Mouse (Mus musculus) liver, postnatal 0 days (tissue): ENCODE data around the gene BC016579. TPM values are rescaled to one million over a fixed set of nuclear protein-coding genes. Genes with fewer than 3 reads are reported as not detected.

Experiments
- ATAC-seq: fragments of 200-750 bp; cut with Nextera tagmentation; 2 replicates; pipeline ENCODE4 v1.8.0; 2017; ENCODE audit warnings: mild to moderate bottlenecking, moderate library complexity
- DNase-seq: peaks from one replicate; pipeline ENCODE4 v3.0.0-alpha.2; 2016
- H3K27ac ChIP-seq: fragments of 300-500 bp; sonication (generic); 2 replicates; pipeline ENCODE4 v1.5.1; 2014; ENCODE audit warnings: antibody characterized with exemption, moderate library complexity, mild to moderate bottlenecking, low read depth
- H3K27me3 ChIP-seq: fragments of 300-500 bp; sonication (generic); 2 replicates; pipeline ENCODE4 v1.6.1; 2014; ENCODE audit warnings: low read length, control low read depth, mixed read lengths; ENCODE audit not compliant: insufficient read depth
- H3K36me3 ChIP-seq: fragments of 300-500 bp; sonication (generic); replicated peaks from 2 replicates; pipeline ENCODE4 v1.6.1; 2014; ENCODE audit warnings: mild to moderate bottlenecking, control low read depth, low read length, moderate library complexity, mixed read lengths; ENCODE audit not compliant: insufficient read depth
- H3K4me1 ChIP-seq: fragments of 300-500 bp; sonication (generic); 2 replicates; pipeline ENCODE4 v1.6.1; 2014; ENCODE audit warnings: antibody characterized with exemption, mild to moderate bottlenecking, control low read depth; ENCODE audit not compliant: insufficient read depth
- H3K4me2 ChIP-seq: fragments of 300-500 bp; sonication (generic); 2 replicates; pipeline ENCODE4 v1.6.1; 2014; ENCODE audit warnings: low read depth, mild to moderate bottlenecking, low read length, moderate library complexity, mixed read lengths
- H3K4me3 ChIP-seq: fragments of 300-500 bp; sonication (generic); 2 replicates; pipeline ENCODE4 v1.5.1; 2014; ENCODE audit warnings: low read depth, low read length
- H3K9ac ChIP-seq: fragments of 300-500 bp; sonication (generic); replicated peaks from 2 replicates; pipeline ENCODE4 v1.6.1; 2014; ENCODE audit warnings: mild to moderate bottlenecking, moderate library complexity
- H3K9me3 ChIP-seq: fragments of 300-500 bp; sonication (generic); 2 replicates; pipeline ENCODE4 v1.6.1; 2016; ENCODE audit warnings: mild to moderate bottlenecking, control low read depth, low read length, mixed read lengths
- CTCF ChIP-seq: sonication (generic); IDR thresholded peaks from 2 replicates; pipeline ENCODE4 v1.5.1; 2016; ENCODE audit warnings: antibody characterized with exemption, low read depth
- EP300 ChIP-seq: IDR thresholded peaks from 2 replicates; pipeline ENCODE4 v1.6.1; 2016; ENCODE audit warnings: antibody characterized with exemption, low read depth, mild to moderate bottlenecking
- WGBS: fragments of 180-500 bp; shearing (Covaris S2); extraction: QIAGEN DNeasy Blood & Tissue Kit; methylation state at CpG from one replicate; pipeline ENCODE4 v1.1.7; 2014; ENCODE audit not compliant: insufficient replicate concordance; 5-methylcytosine and 5-hydroxymethylcytosine counted together
- polyA plus RNA-seq: library from polyadenylated mRNA; unstranded; fragments of >200 nt; fragmentation: Nextera tagmentation; extraction: Ambion mirVana; gene quantifications from 2 replicates; pipeline ENCODE4 v1.2.1, GENCODE M21; 2015

BC016579 gene
- polyA plus RNA-seq, result 0.30 and 0.34 TPM in 2 replicates

DNA sequence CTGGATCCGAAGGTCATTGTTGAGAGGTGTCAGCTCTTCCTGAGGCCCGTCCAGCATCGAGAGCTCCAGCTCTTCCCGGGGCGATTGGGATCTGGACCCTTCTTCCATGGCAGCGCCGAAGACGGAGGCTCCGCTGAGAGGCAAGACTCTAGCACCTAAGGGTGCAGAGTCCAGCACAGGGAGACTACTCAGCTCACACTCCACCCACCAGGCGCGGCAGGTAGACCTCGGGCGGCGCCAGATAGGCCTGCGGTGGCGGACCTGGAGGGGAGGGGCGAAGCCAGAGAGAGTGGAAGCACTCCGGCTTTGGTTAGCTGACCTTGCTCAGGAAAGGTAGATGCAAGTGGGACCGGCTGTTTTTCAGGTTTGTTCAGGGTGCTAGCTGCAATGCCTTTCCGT lies at the start of gene BC016579:
Gene BC016579 (minus strand): TSS at position 135 of the 399 bp plus-strand sequence.
- Histone ChIP-seq H3K27ac (no peak within 1 kb of the TSS), H3K4me2 (peak within 1 kb of the TSS; percentile 77), H3K9me3 (no peaks in the 10 kb centered on the region), H3K4me1 (peaks cover 14% of the 10 kb centered on the region), H3K36me3 (no peaks in the 10 kb centered on the region), H3K9ac (peak within 1 kb of the TSS; percentile 41; the same call in 1 of the 2 replicates), H3K4me3 (peak within 1 kb of the TSS; percentile 46), H3K27me3 (no peaks in the 10 kb centered on the region)
- TF ChIP-seq EP300 (no peak), CTCF (no peak)
- WGBS, result 17% methylated on average over 20 of the region's 20 CpGs
- ATAC-seq, result peak; percentile 63
- DNase-seq, result peak; percentile 39

DNA sequence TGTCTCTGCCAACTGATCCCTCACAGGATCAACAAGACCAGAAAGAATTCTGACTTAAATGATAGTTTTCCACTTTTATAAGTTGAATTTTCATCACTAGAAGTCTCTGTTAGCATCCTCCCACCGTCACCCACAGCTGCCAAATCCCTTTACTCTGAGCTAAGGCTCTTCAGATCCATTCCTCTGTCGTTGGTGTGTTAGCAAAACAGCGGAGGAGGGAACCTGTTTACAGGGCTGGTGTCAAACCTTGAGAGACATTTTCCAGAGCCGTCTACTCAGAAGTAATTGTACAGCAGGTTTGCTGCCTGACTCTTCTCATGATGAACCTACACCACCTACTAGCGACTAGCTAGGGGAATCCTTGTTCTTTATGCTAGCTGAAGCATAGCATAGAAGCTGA lies 45.4 kb upstream of the BC016579 start:
- Histone ChIP-seq H3K27me3 (no peaks in the 10 kb centered on the region), H3K27ac (no peak overlapping the region), H3K4me2 (no peak overlapping the region), H3K4me1 (no peaks in the 10 kb centered on the region), H3K9me3 (no peaks in the 10 kb centered on the region), H3K36me3 (no peaks in the 10 kb centered on the region), H3K9ac (no peak overlapping the region), H3K4me3 (no peak overlapping the region)
- 63% methylated on average over 5 of the region's 5 CpGs for WGBS
- DNase-seq (no peak), ATAC-seq (no peak)
- TF ChIP-seq CTCF, result no peak

- no peaks in the 10 kb centered on the region for H3K9me3 ChIP-seq
- H3K4me3 ChIP-seq, result no peak overlapping the region
- H3K27me3 ChIP-seq, result no peaks in the 10 kb centered on the region
- H3K36me3 ChIP-seq, result no peaks in the 10 kb centered on the region
- no peak overlapping the region for H3K27ac ChIP-seq
- TF ChIP-seq EP300 (no peak), CTCF (no peak)
- no peaks in the 10 kb centered on the region for H3K4me1 ChIP-seq
- no peak overlapping the region for H3K9ac ChIP-seq
- WGBS, result 69% methylated on average over 6 of the region's 6 CpGs
- ATAC-seq, result no peak
- H3K4me2 ChIP-seq, result no peak overlapping the region
- no peak for DNase-seq
Observed at GRCm38 (mm10) chr16:45697996-45698395, 44.1 kb upstream of the BC016579 start.

DNA sequence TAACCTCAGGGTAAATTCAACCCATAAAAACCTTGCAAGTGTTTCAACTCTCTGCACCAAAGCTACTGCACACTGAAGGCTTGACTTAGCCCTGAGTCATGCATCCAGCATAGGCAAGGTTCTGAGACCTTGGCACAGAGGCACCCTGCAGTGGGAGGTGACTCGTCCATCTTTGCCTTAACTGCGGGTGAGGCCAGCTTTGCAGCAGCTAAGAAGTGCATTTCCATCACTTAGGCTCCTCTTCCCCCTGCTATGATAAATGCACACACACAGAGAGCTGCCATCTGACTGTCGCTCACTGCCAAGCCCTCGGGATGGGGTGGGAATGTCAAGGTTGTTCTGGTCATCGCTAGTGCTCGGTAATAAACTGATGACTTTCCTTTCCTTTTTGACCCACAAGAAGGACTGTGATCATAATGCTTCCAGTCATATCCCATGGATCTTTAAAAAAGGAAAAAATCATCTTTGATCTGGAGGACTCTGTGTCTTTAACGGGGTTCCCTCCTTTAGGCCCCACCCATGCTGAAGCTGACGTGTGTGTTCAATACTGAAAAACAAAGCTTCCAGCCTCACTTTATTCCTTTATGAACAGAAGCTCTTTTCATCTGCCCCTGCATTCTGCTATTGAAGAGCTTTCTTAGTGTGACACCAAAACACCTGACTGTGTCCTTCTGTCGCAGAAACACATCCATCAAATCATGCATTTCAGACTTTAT lies 41.7 kb upstream of the BC016579 start:
- no peaks in the 10 kb centered on the region for H3K9me3 ChIP-seq
- no peak overlapping the region for H3K27ac ChIP-seq
- no peak overlapping the region for H3K4me3 ChIP-seq
- H3K9ac ChIP-seq, result no peak overlapping the region
- H3K27me3 ChIP-seq, result no peaks in the 10 kb centered on the region
- ATAC-seq (no peak), DNase-seq (no peak)
- H3K36me3 ChIP-seq, result no peaks in the 10 kb centered on the region
- 73% methylated on average over 9 of the region's 9 CpGs for WGBS
- H3K4me2 ChIP-seq, result no peak overlapping the region
- H3K4me1 ChIP-seq, result no peaks in the 10 kb centered on the region
- no peak for TF ChIP-seq EP300
- no peak for TF ChIP-seq CTCF

DNA sequence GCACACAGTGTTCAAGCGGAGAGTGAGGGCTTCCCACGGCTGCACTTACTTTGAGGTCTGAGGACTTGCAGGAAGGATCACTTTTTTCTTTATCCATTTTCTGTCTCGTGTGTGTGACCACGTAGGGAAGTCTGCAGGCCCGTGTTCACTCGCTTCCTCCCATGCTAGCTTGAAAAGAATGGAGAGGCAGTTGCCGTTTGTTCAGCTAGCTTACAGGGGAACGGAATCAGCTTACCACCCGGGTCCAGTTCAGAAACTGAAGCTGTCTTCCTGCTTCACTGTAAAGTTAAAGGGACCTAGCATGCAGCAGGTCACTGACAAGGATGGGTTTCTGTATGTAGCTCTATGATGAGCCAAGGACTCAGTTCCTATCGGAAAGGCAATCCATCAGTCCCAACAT lies 39.7 kb upstream of the BC016579 start, which contains the start of gene Tmprss7:
Gene Tmprss7 (minus strand): TSS at position 101 of the 400 bp plus-strand sequence.
- ATAC-seq (no peak), DNase-seq (no peak)
- Histone ChIP-seq H3K4me2 (no peak within 1 kb of the TSS), H3K4me1 (no peaks in the 10 kb centered on the region), H3K9ac (no peak within 1 kb of the TSS), H3K27me3 (no peaks in the 10 kb centered on the region), H3K27ac (no peak within 1 kb of the TSS), H3K4me3 (no peak within 1 kb of the TSS), H3K9me3 (no peaks in the 10 kb centered on the region), H3K36me3 (no peaks in the 10 kb centered on the region)
- WGBS, result 48% methylated on average over 10 of the region's 10 CpGs
- no peak for TF ChIP-seq EP300
- TF ChIP-seq CTCF, result no peak

- H3K9ac ChIP-seq, result no peak overlapping the region
- no peak for TF ChIP-seq CTCF
- no peak for TF ChIP-seq EP300
- no peaks in the 10 kb centered on the region for H3K27me3 ChIP-seq
- DNase-seq (no peak), ATAC-seq (no peak)
- H3K27ac ChIP-seq, result no peak overlapping the region
- 67% methylated on average over 3 of the region's 3 CpGs for WGBS
- H3K4me1 ChIP-seq, result no peaks in the 10 kb centered on the region
- no peak overlapping the region for H3K4me3 ChIP-seq
- H3K4me2 ChIP-seq, result no peak overlapping the region
- no peaks in the 10 kb centered on the region for H3K9me3 ChIP-seq
- H3K36me3 ChIP-seq, result no peaks in the 10 kb centered on the region
Observed at GRCm38 (mm10) chr16:45692851-45693250, 39.0 kb upstream of the BC016579 start.
